Mouse (Mus musculus) thymus, adult 18-20 months (tissue): ENCODE measurements around the gene Tmem232.
A peak's percentile ranks its signal among the peaks of the same experiment; 100 is the strongest.
"Not testable (repeated sequence)": the region's sequence is repeated elsewhere in the genome, so short reads cannot be mapped to it uniquely, and the experiment has no call there.

Source experiments
- DNase-seq, 2 experiments: peaks; one replicate each; pipeline ENCODE4 v3.0.0; 2022; ENCODE audit warnings: mixed read lengths in 2 of 2

The Tmem232 gene

GRCm38 (mm10) chr17:65540441-65541272, at the start of gene Tmem232:
TSS of gene Tmem232 (minus strand) at chr17:65540782.
- no peak for DNase-seq

- DNase-seq = no peak
Observed at GRCm38 (mm10) chr17:65586892-65587291, 46.3 kb upstream of the Tmem232 start.

GRCm38 (mm10) chr17:65581440-65581839, 40.9 kb upstream of the Tmem232 start:
- no peak for DNase-seq

GRCm38 (mm10) chr17:65579766-65580165, 39.2 kb upstream of the Tmem232 start:
- DNase-seq = no peak

GRCm38 (mm10) chr17:65575339-65575738, 34.8 kb upstream of the Tmem232 start:
- no peak for DNase-seq

GRCm38 (mm10) chr17:65574850-65575249, 34.3 kb upstream of the Tmem232 start:
- no peak for DNase-seq

- DNase-seq = no peak
Observed at GRCm38 (mm10) chr17:65571866-65572265, 31.3 kb upstream of the Tmem232 start.

GRCm38 (mm10) chr17:65571466-65571865, 30.9 kb upstream of the Tmem232 start:
- DNase-seq = no peak

GRCm38 (mm10) chr17:65564189-65564588, 23.6 kb upstream of the Tmem232 start:
- no peak for DNase-seq

- no peak for DNase-seq
Observed at GRCm38 (mm10) chr17:65563345-65563744, 22.8 kb upstream of the Tmem232 start.

- DNase-seq = no peak
Observed at GRCm38 (mm10) chr17:65562761-65563160, 22.2 kb upstream of the Tmem232 start.

- no peak for DNase-seq
Observed at GRCm38 (mm10) chr17:65561361-65562015, 20.9 kb upstream of the Tmem232 start.

GRCm38 (mm10) chr17:65559273-65559672, 18.7 kb upstream of the Tmem232 start:
- peak in 1 of 2 experiments; percentile 14 for DNase-seq

GRCm38 (mm10) chr17:65558788-65559187, 18.2 kb upstream of the Tmem232 start:
- no peak for DNase-seq

- peak in 1 of 2 experiments; percentile 10 for DNase-seq
Observed at GRCm38 (mm10) chr17:65558217-65558616, 17.6 kb upstream of the Tmem232 start.

- no peak for DNase-seq
Observed at GRCm38 (mm10) chr17:65557212-65557611, 16.6 kb upstream of the Tmem232 start.

GRCm38 (mm10) chr17:65556798-65557197, 16.2 kb upstream of the Tmem232 start:
- no peak for DNase-seq

GRCm38 (mm10) chr17:65552426-65552997, 11.9 kb upstream of the Tmem232 start:
- DNase-seq = no peak

GRCm38 (mm10) chr17:65550357-65550756, 9.8 kb upstream of the Tmem232 start:
- DNase-seq = no peak

- no peak for DNase-seq
Observed at GRCm38 (mm10) chr17:65548698-65549365, 8.2 kb upstream of the Tmem232 start.

- DNase-seq = not testable (repeated sequence)
Observed at GRCm38 (mm10) chr17:65546221-65546620, 5.6 kb upstream of the Tmem232 start.

GRCm38 (mm10) chr17:65536156-65536555, 4.4 kb downstream of the Tmem232 start:
- peak in 1 of 2 experiments; percentile 14 for DNase-seq

- DNase-seq = not testable (repeated sequence)
Observed at GRCm38 (mm10) chr17:65532381-65532780, 8.2 kb downstream of the Tmem232 start.
